In the genomic region with DNA sequence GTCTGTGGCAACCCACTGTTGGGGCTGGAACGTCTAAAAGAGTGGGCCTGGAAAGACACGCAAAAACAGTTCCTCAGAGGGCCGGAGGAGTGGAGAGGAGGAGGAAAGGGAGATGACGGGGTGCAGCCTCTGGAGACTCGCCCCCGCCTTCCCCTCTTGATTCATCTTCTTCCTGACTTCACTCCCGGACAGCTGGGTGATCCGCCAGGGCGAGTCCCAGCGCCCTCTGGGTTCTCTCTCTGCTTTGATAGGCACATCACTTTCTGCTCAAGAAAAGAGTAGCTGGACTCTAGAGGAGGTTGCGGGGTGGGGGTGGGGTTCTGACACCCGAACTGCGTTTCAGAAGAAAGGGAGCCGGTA, we compare ENCODE assay signal across 8 mouse cellular contexts. TPM values are rescaled to one million over a fixed set of nuclear protein-coding genes. Genes with fewer than 3 reads are reported as not detected.
DNase-seq lines count a peak whose midpoint lies in the region; ATAC-seq and TF ChIP-seq lines count a peak whose summit lies in the region.

No protein-coding gene starts in this region.

- peaks cover 62% of the 10 kb centered on the region for H3K4me1 ChIP-seq in erythroblast, embryonic 14.5 days (ENCODE audit: control insufficient read depth)
- peaks cover 23% of the 10 kb centered on the region for H3K4me1 ChIP-seq in heart, embryonic 16.5 days (ENCODE audit: control insufficient read depth, insufficient read depth, low read length)
- H3K4me1 ChIP-seq in lung, adult 2 months (ENCODE audit: control insufficient read depth, insufficient read depth, low read length): peaks cover 7% of the 10 kb centered on the region; the same call in 1 of the 2 replicates
- H3K4me1 ChIP-seq in neural tube, embryonic 13.5 days (replicated peaks): peaks cover 43% of the 10 kb centered on the region
- H3K4me1 ChIP-seq in testis, adult 2 months (ENCODE audit: control insufficient read depth, insufficient read depth, low read length): peaks cover 24% of the 10 kb centered on the region

- H3K9me3 ChIP-seq in erythroblast, embryonic 14.5 days (ENCODE audit: control insufficient read depth, low read length): no peaks in the 10 kb centered on the region
- no peaks in the 10 kb centered on the region for H3K9me3 ChIP-seq in heart, embryonic 16.5 days (replicated peaks; ENCODE audit: control insufficient read depth, low read length)
- H3K9me3 ChIP-seq in neural tube, embryonic 13.5 days: no peaks in the 10 kb centered on the region

- peak; percentile 7 for ATAC-seq in heart, embryonic 16.5 days (replicated peaks; ENCODE audit: extremely low read depth, insufficient read depth, low FRiP score)
- ATAC-seq in neural tube, embryonic 13.5 days (ENCODE audit: low read depth): peak; percentile 5

- no peak for TF ChIP-seq CTCF in C2C12 (IDR thresholded peaks at IDR 0.05; ENCODE audit: control insufficient read depth, insufficient read depth, insufficient read length)
- TF ChIP-seq CTCF in lung, adult 2 months (IDR thresholded peaks at IDR 0.05; ENCODE audit: insufficient read depth, low read length): no peak
- no peak for TF ChIP-seq CTCF in testis, adult 2 months (IDR thresholded peaks at IDR 0.05; ENCODE audit: control insufficient read depth, insufficient read depth, insufficient replicate concordance, low read depth, low read length)

- peak overlapping the region; percentile 89 for H3ac ChIP-seq in C2C12 (ENCODE audit: control insufficient read depth, insufficient read length, low read depth)

- H3K4me3 ChIP-seq in C2C12 (ENCODE audit: insufficient read depth, poor library complexity, severe bottlenecking): peak overlapping the region; percentile 80
- peak overlapping the region; percentile 97 for H3K4me3 ChIP-seq in erythroblast, embryonic 14.5 days (replicated peaks)
- peak overlapping the region; percentile 60 for H3K4me3 ChIP-seq in heart, embryonic 16.5 days (ENCODE audit: low read length)
- peak overlapping the region; percentile 77 for H3K4me3 ChIP-seq in lung, adult 2 months (replicated peaks; ENCODE audit: extremely low read depth, low read depth, low read length)
- peak overlapping the region; percentile 87 for H3K4me3 ChIP-seq in neural tube, embryonic 13.5 days
- peak overlapping the region; percentile 95 for H3K4me3 ChIP-seq in testis, adult 2 months (ENCODE audit: control insufficient read depth, low read depth, low read length)

- peaks cover 14% of the 10 kb centered on the region for H3K36me3 ChIP-seq in C2C12 (ENCODE audit: control insufficient read depth, insufficient read depth)
- H3K36me3 ChIP-seq in erythroblast, embryonic 14.5 days (ENCODE audit: control insufficient read depth): peaks cover 51% of the 10 kb centered on the region
- H3K36me3 ChIP-seq in heart, embryonic 16.5 days (ENCODE audit: control insufficient read depth, insufficient read depth): peaks cover 3% of the 10 kb centered on the region; the same call in 1 of the 2 replicates
- H3K36me3 ChIP-seq in neural tube, embryonic 13.5 days: 0 out of 2 replicates have a peak, but pooled peaks cover 13% of the 10 kb centered on the region
- no peaks in the 10 kb centered on the region for H3K36me3 ChIP-seq in testis, adult 2 months (ENCODE audit: control insufficient read depth, insufficient read depth, low read length)

- H3K79me2 ChIP-seq in C2C12 (ENCODE audit: control insufficient read depth, insufficient read depth): peaks cover 82% of the 10 kb centered on the region

- DNase-seq in adrenal gland, postnatal 10 days: peak; percentile 68
- peak; percentile 66 for DNase-seq in kidney, postnatal 14 days
- peak; percentile 56 for DNase-seq in lung, adult 2 months

- H3K27me3 ChIP-seq in C2C12 (ENCODE audit: control insufficient read depth, insufficient read depth, insufficient read length): no peaks in the 10 kb centered on the region
- H3K27me3 ChIP-seq in erythroblast, embryonic 14.5 days (ENCODE audit: control insufficient read depth): no peaks in the 10 kb centered on the region
- no peaks in the 10 kb centered on the region for H3K27me3 ChIP-seq in heart, embryonic 16.5 days (ENCODE audit: control insufficient read depth, insufficient read depth, low read length)
- no peaks in the 10 kb centered on the region for H3K27me3 ChIP-seq in neural tube, embryonic 13.5 days
- no peaks in the 10 kb centered on the region for H3K27me3 ChIP-seq in testis, adult 2 months (ENCODE audit: control insufficient read depth, insufficient read depth, low read length)

- TF ChIP-seq POLR2A in lung, adult 2 months (IDR thresholded peaks at IDR 0.05; ENCODE audit: borderline replicate concordance, extremely low read depth, low read depth, low read length): no peak
- no peak for TF ChIP-seq POLR2A in testis, adult 2 months (IDR thresholded peaks at IDR 0.05; ENCODE audit: control insufficient read depth, low read depth, low read length)

- whole genome bisulfite sequencing in heart, embryonic 16.5 days: under 1% methylated on average over 14 of the region's 14 CpGs
- under 1% methylated on average over 14 of the region's 14 CpGs for WGBS in lung, adult 2 months
- 0% methylated on average over 14 of the region's 14 CpGs for WGBS in neural tube, embryonic 13.5 days

- peak overlapping the region; percentile 82 for H3K27ac ChIP-seq in heart, embryonic 16.5 days (ENCODE audit: low read length)
- H3K27ac ChIP-seq in neural tube, embryonic 13.5 days (replicated peaks): peak overlapping the region; percentile 78
- H3K27ac ChIP-seq in testis, adult 2 months (ENCODE audit: control insufficient read depth, insufficient read depth, low read depth, low read length): peak overlapping the region; percentile 77

- H3K9ac ChIP-seq in heart, embryonic 16.5 days (ENCODE audit: low read length): peak overlapping the region; percentile 82
- H3K9ac ChIP-seq in neural tube, embryonic 13.5 days: peak overlapping the region; percentile 83

- H3K4me2 ChIP-seq in heart, embryonic 16.5 days (ENCODE audit: low read depth, low read length): peak overlapping the region; percentile 73
- peak overlapping the region; percentile 88 for H3K4me2 ChIP-seq in neural tube, embryonic 13.5 days

- H3K79me3 ChIP-seq in C2C12 (ENCODE audit: low read depth): peaks cover 60% of the 10 kb centered on the region

TF ChIP-seq in C2C12, 6 proteins besides CTCF, POLR2A, EP300 and RAD21:
- TF ChIP-seq MAX (IDR thresholded peaks at IDR 0.05) (no peak), MYOD1 (IDR thresholded peaks at IDR 0.05; ENCODE audit: control insufficient read depth, insufficient read length, low read depth) (no peak), FOSL1 (IDR thresholded peaks at IDR 0.05; ENCODE audit: insufficient read depth, low read length, poor library complexity, severe bottlenecking) (no peak), USF1 (IDR thresholded peaks at IDR 0.05; ENCODE audit: low read depth) (no peak), MYOG (IDR thresholded peaks at IDR 0.05; ENCODE audit: control insufficient read depth, extremely low read depth, insufficient read length) (no peak), CEBPB (IDR thresholded peaks at IDR 0.05; ENCODE audit: low read depth) (no peak)

RNA-seq across cellular contexts. Expression of a gene that starts 0.4 kb away (rescaled TPM):
- 40.4 TPM for polyA plus RNA-seq in C2C12 (2012; fragmentation: generic; extraction: Trizol)
- 10 to 100 TPM; 17.0 to 20.1 TPM for total RNA-seq in adrenal gland, postnatal 10 days (2021)
- polyA plus RNA-seq in erythroblast, embryonic 14.5 days (2012): 3.5 and 4.5 TPM in 2 replicates
- 125 and 130 TPM in 2 replicates for polyA plus RNA-seq in heart, embryonic 16.5 days (2015; fragmentation: Nextera tagmentation; extraction: Ambion mirVana)
- 6.4 and 9.8 TPM in 2 replicates for polyA plus RNA-seq in lung, adult 2 months (2012; rRNA removed)
- 51.9 and 64.3 TPM in 2 replicates for polyA plus RNA-seq in neural tube, embryonic 13.5 days (2015; fragmentation: Nextera tagmentation; extraction: Ambion mirVana)
- polyA plus RNA-seq in testis, adult 2 months (2012; rRNA removed): 4.1 and 4.5 TPM in 2 replicates

RNA-seq across cellular contexts. Expression of a gene that starts 0.6 kb away (rescaled TPM):
- polyA plus RNA-seq in C2C12 (2012; fragmentation: generic; extraction: Trizol): 53.6 TPM
- 10 to 100 TPM; 32.3 to 34.2 TPM for total RNA-seq in adrenal gland, postnatal 10 days (2021)
- 3.9 and 4.3 TPM in 2 replicates for polyA plus RNA-seq in erythroblast, embryonic 14.5 days (2012)
- 12.6 and 16.6 TPM in 2 replicates for polyA plus RNA-seq in heart, embryonic 16.5 days (2015; fragmentation: Nextera tagmentation; extraction: Ambion mirVana)
- polyA plus RNA-seq in lung, adult 2 months (2012; rRNA removed): 32.7 and 37.6 TPM in 2 replicates
- 17.9 and 18.6 TPM in 2 replicates for polyA plus RNA-seq in neural tube, embryonic 13.5 days (2015; fragmentation: Nextera tagmentation; extraction: Ambion mirVana)
- 8.2 and 8.8 TPM in 2 replicates for polyA plus RNA-seq in testis, adult 2 months (2012; rRNA removed)

Comparison
In these comparisons a context has a peak if more than half of its experiments do, and no peak if none do; other contexts are left out.
1. Peak in every context shown above with its lines: DNase-seq, ATAC-seq, H3K4me3 ChIP-seq and H3K27ac ChIP-seq.